Mouse (Mus musculus) CH12F3 (cell line): ENCODE results near the gene Snap47.
"Not testable (repeated sequence)": the region's sequence is repeated elsewhere in the genome, so short reads cannot be mapped to it uniquely, and the experiment has no call there.

ENCODE experiments used
- in situ Hi-C: fragments of 300-500 bp; cut with MboI; formaldehyde crosslinking; loops from 2 replicates; pipeline ENCODE4 v1.14.3; 2020; ENCODE audit warnings: low sequenced_read_pairs

Snap47 gene

GRCm38 (mm10) chr11:59375475-59375874, 75.5 kb downstream of the Snap47 start, which contains the start of gene Prss38:
Gene Prss38, minus strand, starts transcription at chr11:59375657.
- in situ Hi-C loops = no loop called here

GRCm38 (mm10) chr11:59369848-59370247, 81.1 kb downstream of the Snap47 start:
- in situ Hi-C loops = no loop called here

GRCm38 (mm10) chr11:59367955-59368354, 83.0 kb downstream of the Snap47 start:
- in situ Hi-C loops = not testable (repeated sequence)

GRCm38 (mm10) chr11:59366633-59367032, 84.4 kb downstream of the Snap47 start:
- in situ Hi-C loops = no loop called here

- in situ Hi-C loops = no loop called here
These were observed 85.0 kb downstream of the Snap47 start for GRCm38 (mm10) chr11:59366031-59366430.

- in situ Hi-C loops = no loop called here
These were observed 86.6 kb downstream of the Snap47 start for GRCm38 (mm10) chr11:59364417-59364816.

- in situ Hi-C loops = no loop called here
These were observed 87.0 kb downstream of the Snap47 start for GRCm38 (mm10) chr11:59364007-59364406.

GRCm38 (mm10) chr11:59361291-59361690, 89.7 kb downstream of the Snap47 start:
- in situ Hi-C loops = no loop called here
